Mouse (Mus musculus) thymus, postnatal 10 days (tissue): ENCODE measurements around the gene Ptpn13.

Experiments used
- DNase-seq, 2 experiments: peaks; one replicate each; pipeline ENCODE4 v3.0.0; 2021; ENCODE audit warnings: low spot score in 2 of 2

Gene Ptpn13

GRCm38 (mm10) chr5:103422609-103423008, 2.4 kb upstream of the Ptpn13 start:
- DNase-seq: no peak

DNA sequence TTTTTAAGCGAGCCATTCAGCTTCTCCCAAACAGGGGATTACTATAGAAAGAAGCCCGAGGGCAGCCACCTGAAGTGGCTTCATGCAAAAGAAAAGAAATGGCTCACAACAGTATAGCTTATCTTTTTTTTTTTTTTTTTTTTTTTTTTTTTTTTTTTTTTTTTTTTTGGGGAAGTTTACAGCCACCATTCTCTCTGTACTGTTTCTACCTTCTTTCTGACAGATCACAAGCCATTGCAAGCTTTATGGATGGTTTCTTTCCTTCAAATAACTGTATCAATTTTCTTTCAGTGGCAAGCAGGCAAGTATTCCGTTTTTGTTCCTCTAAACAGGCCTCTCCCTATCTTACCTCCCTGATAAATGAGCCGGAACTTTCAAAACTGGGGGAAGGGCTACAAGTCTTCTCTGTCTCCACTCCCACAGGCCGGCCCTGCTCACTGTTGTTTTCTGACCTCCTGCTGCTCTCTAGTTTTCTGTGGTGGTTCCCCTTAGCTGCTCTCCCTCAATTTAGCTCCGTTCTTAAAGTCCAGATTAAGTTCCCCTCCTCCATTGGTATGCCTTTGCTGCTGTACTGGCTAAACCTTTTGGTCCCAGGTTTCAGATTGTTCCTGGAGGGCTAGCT, 1.6 kb upstream of the Ptpn13 start:
- DNase-seq: no peak

DNA sequence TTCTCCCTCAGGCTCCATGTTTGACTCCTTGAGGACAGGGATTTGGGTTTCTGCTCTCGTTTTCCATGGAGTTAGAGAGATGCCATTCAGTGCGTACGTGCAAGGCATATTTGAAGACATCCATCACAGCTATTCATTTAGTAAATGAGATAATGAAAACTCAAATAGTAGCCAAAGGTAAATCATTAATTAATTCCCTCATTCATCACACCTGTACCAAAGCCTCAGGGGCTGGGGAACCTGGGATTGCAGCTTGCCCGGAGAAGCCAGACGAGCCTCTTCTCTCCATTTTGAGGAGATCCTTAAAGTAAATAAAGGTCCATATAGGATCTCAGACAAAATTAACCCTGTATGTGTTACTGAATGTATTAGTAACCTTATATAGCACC, 1.1 kb upstream of the Ptpn13 start:
- no peak for DNase-seq

GRCm38 (mm10) chr5:103425363-103426031, 505 bp downstream of the Ptpn13 start:
- peak; percentile 4 to 12 for DNase-seq

DNA sequence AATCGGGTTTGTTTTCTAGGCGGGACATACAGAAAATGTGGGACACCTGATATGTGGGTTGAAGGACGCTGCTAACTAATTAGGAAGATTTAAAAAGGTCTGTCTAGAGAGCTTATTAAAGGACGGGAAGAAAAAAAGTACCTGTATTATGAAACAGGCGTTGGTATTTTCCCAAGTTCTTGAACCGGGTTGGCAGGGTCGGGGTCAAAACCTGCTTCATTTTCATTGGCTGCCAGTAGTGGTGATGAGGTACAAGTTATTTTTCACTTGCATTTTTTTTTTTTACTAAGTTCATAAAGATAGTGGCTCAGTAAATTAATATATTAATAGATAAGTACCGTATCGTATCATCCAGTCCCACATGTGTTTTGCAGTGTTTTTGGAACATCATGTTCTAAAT, 1.3 kb downstream of the Ptpn13 start:
- DNase-seq: no peak

DNA sequence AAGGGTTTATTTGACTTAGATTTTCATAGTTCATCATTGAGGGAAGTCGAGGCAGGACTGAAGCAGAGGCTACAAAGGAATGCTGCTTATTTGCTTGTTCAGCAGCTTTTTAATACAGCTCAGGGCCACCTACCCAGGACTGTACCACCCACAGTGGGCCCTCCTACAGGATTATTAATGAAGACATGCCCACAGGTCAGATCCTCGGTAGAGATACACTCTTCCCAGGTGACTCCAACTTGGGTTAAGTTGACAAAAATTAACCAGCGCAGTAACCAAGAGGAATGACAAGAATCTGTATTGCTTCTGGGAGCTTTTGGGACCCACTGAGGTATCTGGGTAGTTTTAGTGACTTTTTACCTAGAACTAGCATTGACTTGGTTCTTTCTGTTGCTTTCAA, 6.0 kb downstream of the Ptpn13 start:
- no peak for DNase-seq

GRCm38 (mm10) chr5:103431479-103431878, 6.5 kb downstream of the Ptpn13 start:
- DNase-seq: no peak

- DNase-seq: no peak
Observed at GRCm38 (mm10) chr5:103436039-103436944, 11.3 kb downstream of the Ptpn13 start.

- DNase-seq: no peak
Observed at GRCm38 (mm10) chr5:103437714-103438113, 12.7 kb downstream of the Ptpn13 start.

DNA sequence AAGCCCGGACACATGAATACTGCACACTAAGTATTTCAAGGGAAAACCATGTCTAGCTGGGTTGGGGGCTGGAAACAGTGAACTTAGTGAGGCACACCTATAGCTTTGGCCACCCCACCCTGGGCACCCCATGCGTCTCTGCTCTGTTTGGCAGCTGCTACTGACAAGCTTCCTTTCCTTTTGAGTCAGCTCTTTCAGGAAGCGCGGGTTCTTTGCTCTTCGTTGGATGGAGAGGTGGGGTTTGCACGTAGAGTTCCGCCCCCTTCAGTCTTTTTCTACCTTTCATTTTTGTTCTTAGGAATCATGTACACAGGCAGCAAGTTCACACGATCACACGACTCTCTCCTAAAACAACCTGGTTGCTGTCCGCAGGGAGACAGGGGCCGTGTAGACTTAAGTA, 14.2 kb downstream of the Ptpn13 start:
- DNase-seq: no peak

- DNase-seq: no peak
Observed at GRCm38 (mm10) chr5:103440418-103441276, 15.7 kb downstream of the Ptpn13 start.

DNA sequence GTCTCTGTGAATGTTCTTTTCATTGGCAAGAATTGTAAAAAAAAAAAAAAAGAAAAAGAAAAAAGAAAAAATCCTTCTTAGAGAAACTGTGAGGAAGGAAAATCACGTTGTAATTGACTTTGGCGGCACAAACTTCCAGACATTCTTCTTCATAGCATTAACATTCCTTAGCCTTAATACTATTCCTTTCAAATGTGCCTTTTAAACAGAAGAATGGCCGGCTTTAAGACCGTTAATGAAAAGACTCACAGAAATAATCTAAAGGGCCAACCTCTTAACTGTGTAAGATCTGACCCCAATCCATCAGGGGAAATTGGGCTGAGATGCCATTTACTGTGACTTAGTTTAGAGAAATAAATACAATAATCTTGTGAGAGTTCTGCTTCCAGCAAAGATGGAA, 16.7 kb downstream of the Ptpn13 start:
- no peak for DNase-seq

- no peak for DNase-seq
Observed at GRCm38 (mm10) chr5:103442269-103442688, 17.3 kb downstream of the Ptpn13 start.

DNA sequence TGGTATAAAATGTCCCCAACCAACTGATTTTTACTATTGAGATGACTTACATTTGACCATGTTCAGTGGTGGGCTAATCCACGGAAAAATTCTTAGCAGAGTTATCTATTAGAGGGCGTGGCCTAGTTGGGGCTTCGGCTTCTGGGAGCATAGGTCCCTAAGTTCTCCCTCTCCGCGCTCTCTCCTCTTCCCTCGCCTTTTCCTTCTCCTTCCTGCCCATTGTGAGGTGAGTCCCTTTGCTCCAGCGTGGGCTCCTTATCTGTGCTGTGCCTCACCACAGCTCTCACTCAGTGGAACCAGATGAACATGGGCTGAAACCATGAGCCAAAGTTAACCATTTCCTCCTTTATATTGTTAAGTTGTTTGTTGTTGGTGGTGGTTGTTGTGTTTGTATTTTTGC, 17.9 kb downstream of the Ptpn13 start:
- DNase-seq: no peak

GRCm38 (mm10) chr5:103445383-103445782, 20.4 kb downstream of the Ptpn13 start:
- DNase-seq: no peak

DNA sequence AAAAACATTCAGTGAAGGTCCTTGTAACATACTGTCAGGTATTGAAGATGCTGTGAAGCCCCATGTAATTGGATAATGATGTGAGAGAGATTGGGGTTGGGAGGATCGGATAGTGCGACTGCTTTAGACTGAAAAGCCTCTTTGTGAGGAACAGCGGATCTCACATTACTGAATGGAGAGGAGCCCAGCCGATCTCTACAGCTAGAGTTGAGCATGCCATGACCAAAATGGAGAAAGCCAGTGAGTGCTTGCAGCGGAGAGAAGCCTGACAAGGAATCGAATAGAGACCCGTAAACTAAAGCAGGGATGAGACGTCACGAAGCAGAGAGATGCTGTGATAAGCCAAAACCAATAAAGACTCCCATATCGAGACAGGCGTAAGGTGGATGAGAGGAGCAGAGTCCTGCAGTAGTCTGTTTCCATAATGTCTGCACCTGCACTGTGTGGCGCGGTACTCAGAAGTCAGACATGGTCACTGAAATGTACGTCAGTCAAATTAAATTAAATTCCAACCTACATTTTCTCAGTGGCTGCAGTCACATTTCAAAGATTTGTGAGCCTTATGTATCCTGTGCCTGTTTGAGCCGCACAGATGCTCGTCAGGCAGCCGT, 22.9 kb downstream of the Ptpn13 start:
- no peak for DNase-seq

DNA sequence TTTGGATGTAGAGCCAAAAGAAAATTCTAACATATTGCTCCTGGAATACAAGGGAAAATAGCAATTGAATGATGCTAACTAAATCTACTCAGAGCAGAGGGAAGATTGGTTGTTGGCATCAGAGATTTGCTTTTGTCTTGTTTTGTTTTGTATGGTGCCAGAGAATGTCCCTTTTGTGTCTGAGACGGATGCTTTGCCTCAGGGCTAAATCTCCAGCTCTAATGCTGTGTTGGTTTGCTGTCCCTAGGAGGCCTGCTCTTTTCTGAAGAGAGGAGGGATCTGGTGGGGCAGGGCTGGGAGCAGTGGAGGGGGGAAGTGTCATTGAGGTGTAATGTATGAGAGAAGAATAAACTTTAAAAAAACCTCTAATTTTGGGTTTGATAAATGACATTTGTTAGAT, 23.5 kb downstream of the Ptpn13 start:
- DNase-seq: no peak

DNA sequence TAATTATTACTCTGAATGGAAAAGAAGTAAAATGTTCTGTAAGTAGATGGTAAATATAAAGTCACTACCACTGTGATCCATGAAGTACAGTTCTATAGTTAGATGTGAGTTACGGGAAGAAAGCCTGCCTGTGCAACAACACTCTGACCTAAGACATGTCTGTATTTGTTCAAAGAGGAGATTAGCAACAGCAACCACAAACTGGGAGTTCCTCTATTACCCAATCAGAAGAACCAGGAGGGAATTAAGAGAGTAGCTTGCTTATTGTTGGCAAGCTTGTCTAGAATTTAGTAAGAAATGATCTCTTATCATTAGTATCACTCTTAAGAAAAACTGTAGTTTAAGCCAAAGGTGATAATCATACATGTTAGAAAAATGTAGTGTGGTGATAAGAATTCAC, 25.7 kb downstream of the Ptpn13 start:
- no peak for DNase-seq

DNA sequence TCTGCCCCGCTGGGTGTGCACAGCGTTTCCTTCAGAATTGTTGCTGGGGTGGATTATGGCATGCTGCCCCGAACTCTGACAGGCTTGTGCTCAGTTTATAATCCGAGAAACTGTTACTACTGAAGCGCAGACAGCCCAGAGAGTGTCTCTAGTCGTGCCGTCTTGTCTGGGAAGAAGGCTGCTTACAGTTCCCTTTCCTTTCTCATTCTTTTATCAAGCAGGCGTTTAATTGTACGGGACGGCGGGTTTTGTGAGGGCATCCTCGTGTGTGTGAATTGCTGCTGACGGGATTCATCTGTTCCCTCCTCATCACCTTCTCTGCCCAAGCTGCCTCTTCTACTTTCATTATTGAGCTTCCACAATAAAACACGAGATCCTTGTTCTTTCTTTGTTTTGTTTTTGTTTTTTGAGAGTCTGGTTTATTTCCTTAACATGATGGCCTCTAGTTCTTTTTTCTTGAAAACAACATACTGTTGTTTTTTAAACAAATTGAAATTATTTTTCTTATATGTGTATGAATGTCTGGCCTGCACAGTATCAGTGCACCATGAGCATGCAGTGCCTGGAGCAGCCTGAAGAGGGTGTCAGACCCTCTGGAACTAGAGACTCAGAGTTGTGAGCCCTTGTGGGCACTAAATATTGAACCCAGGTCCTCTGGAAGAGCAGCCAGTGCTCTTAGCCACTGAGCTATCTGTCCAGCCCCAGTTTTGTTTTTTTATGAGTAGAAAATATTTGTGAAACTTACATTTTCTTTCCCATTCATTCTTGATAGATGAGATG, 28.6 kb downstream of the Ptpn13 start:
- DNase-seq: no peak

GRCm38 (mm10) chr5:103456794-103457193, 31.8 kb downstream of the Ptpn13 start:
- DNase-seq: no peak

DNA sequence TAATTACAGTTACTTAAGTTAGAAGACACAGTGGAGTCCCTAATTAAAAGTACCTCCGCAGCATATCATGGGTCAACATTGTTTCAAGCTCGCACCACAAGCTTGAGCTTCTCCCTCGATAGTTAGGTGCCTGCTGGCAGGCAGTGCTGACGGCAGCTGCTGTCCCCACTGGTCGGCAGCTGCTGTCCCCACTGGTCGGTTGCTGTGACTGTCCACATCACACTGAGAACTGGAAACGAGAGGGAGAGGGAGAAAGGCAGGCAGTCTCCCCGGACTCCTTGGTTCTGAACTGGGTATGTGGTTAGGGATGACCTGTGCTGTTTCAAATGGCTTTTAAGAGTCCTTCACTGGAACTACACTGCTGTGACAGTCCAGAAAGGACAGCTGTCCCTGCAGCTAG, 33.4 kb downstream of the Ptpn13 start:
- no peak for DNase-seq
